Mouse (Mus musculus) layer of hippocampus, postnatal 14 days (tissue): Measurements from ENCODE around the gene Acacb. TPM values are rescaled to one million over a fixed set of nuclear protein-coding genes. Genes with fewer than 3 reads are reported as not detected.

ENCODE experiments used
- DNase-seq, 2 experiments: peaks; one replicate each; pipeline ENCODE4 v3.0.0; 2021 to 2022; ENCODE audit warnings: low spot score in 2 of 2, mixed read lengths in 1 of 2
- total RNA-seq, 2 experiments: library from RNA; stranded (reverse); gene quantifications; 2 replicates each; pipeline ENCODE4 v1.2.3; 2021

The Acacb gene
- total RNA-seq, 2 experiments from 2014 or later: 6.5 to 7.1 TPM

- no peak for DNase-seq
These were observed 117.7 kb downstream of the Acacb start for GRCm38 (mm10) chr5:114264030-114264459.

GRCm38 (mm10) chr5:114264791-114265190 is 118.5 kb downstream of the Acacb start:
- no peak for DNase-seq

- no peak for DNase-seq
These were observed 122.3 kb downstream of the Acacb start for GRCm38 (mm10) chr5:114268646-114269045.

- DNase-seq: no peak
These were observed 123.2 kb downstream of the Acacb start for GRCm38 (mm10) chr5:114269499-114269898.

GRCm38 (mm10) chr5:114269984-114270383 is 123.6 kb downstream of the Acacb start:
- no peak for DNase-seq

- no peak for DNase-seq
These were observed 127.5 kb downstream of the Acacb start, which contains the start of gene Foxn4 for GRCm38 (mm10) chr5:114273693-114274402. Foxn4 (minus strand) TSS chr5:114273807.

- no peak for DNase-seq
These were observed 129.0 kb downstream of the Acacb start for GRCm38 (mm10) chr5:114275339-114275738.

GRCm38 (mm10) chr5:114275991-114276390 is 129.7 kb downstream of the Acacb start:
- no peak for DNase-seq

- DNase-seq: no peak
These were observed 133.2 kb downstream of the Acacb start for GRCm38 (mm10) chr5:114279382-114280143.

- DNase-seq: no peak
These were observed 136.0 kb downstream of the Acacb start for GRCm38 (mm10) chr5:114282346-114282745.

- peak; percentile 46 to 68 for DNase-seq
These were observed 138.5 kb downstream of the Acacb start for GRCm38 (mm10) chr5:114284604-114285397.

GRCm38 (mm10) chr5:114285398-114285700 is 139.0 kb downstream of the Acacb start:
- DNase-seq: no peak

GRCm38 (mm10) chr5:114286102-114286501 is 139.8 kb downstream of the Acacb start:
- no peak for DNase-seq

- no peak for DNase-seq
These were observed 140.7 kb downstream of the Acacb start for GRCm38 (mm10) chr5:114286872-114287571.

GRCm38 (mm10) chr5:114288396-114288795 is 142.1 kb downstream of the Acacb start:
- no peak for DNase-seq

- DNase-seq: no peak
These were observed 142.5 kb downstream of the Acacb start, which contains the start of gene Myo1h for GRCm38 (mm10) chr5:114288874-114289273. Myo1h (plus strand) TSS chr5:114289166.

- DNase-seq: peak in 1 of 2 experiments; percentile 13
These were observed 143.7 kb downstream of the Acacb start for GRCm38 (mm10) chr5:114290004-114290403.

- no peak for DNase-seq
These were observed 150.6 kb downstream of the Acacb start for GRCm38 (mm10) chr5:114296693-114297631.

GRCm38 (mm10) chr5:114298212-114298894 is 152.0 kb downstream of the Acacb start:
- peak in 1 of 2 experiments; percentile 9 for DNase-seq
